Mouse (Mus musculus) kidney, postnatal 14 days (tissue): ENCODE measurements at regions not wholly inside any gene's neighbourhood (a gene's known extent, or its start where the extent isn't known, plus 50 kb on each side); places are given as distances from the start of the nearest gene placed in this dataset.

Experiments used
- DNase-seq: peaks from one replicate; pipeline ENCODE4 v3.0.0; 2022; ENCODE audit warnings: mixed read lengths

- no peak for DNase-seq
Measured at GRCm38 (mm10) chr9:112431920-112432437, 196.2 kb upstream of the Arpp21 start.

GRCm38 (mm10) chr9:112429196-112429595, 193.5 kb upstream of the Arpp21 start:
- no peak for DNase-seq

GRCm38 (mm10) chr9:112405772-112406315, 170.1 kb upstream of the Arpp21 start:
- DNase-seq: no peak

GRCm38 (mm10) chr9:112370746-112371145, 135.0 kb upstream of the Arpp21 start:
- DNase-seq: no peak

- no peak for DNase-seq
Measured at GRCm38 (mm10) chr9:112367291-112367690, 131.6 kb upstream of the Arpp21 start.

DNA sequence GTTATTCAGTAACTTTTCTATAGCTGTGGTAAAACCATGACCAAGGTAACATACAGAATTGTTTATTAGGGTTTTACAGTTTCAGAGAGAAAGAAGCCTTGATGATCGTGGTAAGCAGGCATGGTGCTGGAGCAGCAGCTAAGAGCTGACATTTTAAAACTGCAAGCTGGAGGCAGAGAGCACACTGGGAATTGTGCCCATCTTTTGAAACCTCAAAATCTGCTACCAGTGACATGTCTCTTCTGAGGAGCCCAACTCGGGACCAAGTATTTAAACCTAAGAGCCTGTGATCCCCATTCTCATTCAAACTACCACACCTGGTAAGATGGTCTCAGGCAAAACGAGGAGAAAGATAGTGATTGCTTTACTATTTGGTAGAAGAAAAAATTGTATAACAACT, 125.6 kb upstream of the Arpp21 start:
- DNase-seq: no peak

- DNase-seq: no peak
Measured at GRCm38 (mm10) chr9:112358711-112359298, 123.1 kb upstream of the Arpp21 start.

DNA sequence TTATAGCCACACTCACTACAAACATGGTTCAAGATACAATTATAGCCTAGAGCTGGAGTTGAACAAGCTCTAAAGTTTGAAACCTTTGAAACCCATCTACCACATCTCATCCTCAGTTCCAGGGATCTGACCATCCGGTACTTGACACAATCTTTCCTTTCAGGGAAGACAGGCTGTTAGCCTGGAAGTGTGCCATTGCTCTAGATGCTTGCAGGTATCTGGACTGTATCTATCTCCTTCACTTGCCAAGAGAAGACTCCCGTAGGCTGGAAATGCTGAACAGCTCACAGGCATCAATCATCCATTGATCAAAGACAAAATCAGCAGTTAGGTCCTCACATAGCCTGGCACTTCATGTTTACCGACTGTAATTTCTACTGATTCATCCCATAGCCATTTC, 117.5 kb upstream of the Arpp21 start:
- no peak for DNase-seq

DNA sequence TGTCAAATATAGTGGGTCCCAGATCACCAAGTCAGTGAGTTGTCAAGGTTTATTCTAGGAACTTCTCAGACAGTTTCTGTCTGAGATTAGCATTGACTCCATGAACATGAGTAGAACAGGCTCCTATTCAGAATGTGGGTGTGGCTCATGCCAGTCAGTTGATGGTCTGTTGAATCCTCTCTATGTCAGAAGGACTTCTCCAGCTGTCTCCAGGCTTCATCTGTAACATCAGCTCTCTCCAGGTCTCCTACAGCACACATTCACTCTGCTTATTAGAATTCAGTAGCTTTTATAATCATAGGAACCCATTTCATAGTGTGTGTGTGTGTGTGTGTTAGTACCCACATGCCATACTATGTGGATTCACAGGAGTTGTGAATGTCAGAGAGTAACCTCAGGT, 113.2 kb upstream of the Arpp21 start:
- DNase-seq: no peak

DNA sequence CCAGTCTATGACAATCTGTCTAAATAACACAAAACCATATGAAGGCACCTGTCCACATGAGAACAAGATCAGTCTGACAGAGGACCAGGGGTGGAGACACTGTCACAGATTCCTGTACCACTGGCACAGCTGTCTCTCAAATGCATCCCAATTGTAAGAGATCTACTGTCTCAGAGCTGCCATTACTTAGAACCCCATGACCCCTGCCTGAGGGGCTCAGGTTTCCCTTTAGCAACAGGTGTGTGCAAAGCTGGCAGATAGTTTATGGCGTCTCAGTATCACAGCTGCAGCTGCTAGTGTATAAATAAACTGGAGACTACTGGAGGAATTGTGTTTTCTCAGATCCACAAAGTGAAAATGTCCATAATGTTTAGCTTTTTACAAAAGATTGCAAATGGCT, 109.1 kb upstream of the Arpp21 start:
- no peak for DNase-seq

GRCm38 (mm10) chr9:112340363-112340762, 104.6 kb upstream of the Arpp21 start:
- no peak for DNase-seq

DNA sequence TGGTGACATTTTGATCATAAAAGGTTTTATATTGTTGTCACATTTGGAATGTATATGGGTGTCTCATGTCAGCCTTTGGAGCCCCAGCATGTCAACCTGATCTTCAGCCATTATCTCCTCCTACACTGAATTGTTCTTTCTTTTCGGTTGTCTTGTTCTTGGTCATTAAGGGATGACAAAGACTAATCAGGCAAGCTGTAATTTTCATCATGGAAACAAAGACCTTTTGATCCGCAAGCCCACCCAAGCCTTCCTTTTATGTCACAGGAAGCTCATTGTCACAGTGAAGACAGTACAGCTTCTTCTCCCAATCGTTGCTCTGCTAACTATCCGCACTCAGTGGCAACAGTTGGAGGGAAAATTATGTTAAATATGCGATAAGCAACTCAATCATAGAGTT, 84.3 kb upstream of the Arpp21 start:
- DNase-seq: no peak

GRCm38 (mm10) chr9:112308950-112309349, 73.2 kb upstream of the Arpp21 start:
- no peak for DNase-seq

DNA sequence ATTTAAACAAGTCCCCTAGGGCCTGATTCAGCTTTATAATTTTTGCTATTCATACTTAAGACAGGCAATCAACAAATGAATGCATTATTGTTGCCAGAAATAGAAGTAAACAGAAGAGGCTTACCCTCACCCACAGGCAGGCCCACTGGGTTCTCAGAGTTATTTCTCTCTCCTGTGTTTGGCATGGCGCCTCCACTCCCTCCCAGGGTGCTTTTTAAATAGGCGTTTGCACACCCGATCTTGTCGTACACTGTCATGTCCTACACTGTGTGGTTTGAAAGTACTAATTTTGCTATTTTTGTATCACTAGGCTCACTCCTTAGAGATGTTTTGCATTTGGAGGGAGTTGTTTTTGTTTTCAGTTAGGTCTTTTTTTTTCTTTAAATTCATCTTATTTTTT, 72.1 kb upstream of the Arpp21 start:
- no peak for DNase-seq

DNA sequence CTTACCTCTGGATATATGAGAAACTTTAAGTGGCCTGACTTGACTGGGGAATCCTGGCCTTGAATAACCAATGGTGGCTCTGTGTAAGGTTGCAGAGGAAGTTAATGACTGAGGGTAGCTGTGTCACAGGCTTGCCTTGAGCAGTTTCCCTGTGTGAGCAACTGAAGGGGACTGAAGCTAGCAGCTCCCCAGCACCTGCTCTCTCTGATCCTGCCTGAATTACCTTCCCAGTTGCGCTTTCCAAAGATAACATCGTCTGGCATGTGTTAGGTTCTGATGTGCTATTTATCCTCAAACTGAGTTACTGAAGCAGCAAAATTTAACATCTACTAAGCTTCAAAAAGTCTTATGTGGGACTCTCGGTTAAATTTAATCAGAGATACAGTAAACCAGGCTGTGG, 56.1 kb upstream of the Arpp21 start:
- DNase-seq: no peak
